Mouse (Mus musculus) left cerebral cortex, adult 18-20 months (tissue): ENCODE measurements at regions not wholly inside any gene's neighbourhood (a gene's known extent, or its start where the extent isn't known, plus 50 kb on each side); places are given as distances from the start of the nearest gene placed in this dataset.

Experiments
- DNase-seq, 2 experiments: peaks; one replicate each; pipeline ENCODE4 v3.0.0; 2021 to 2022; ENCODE audit warnings: low spot score in 2 of 2, mixed read lengths in 1 of 2

- no peak for DNase-seq
Measured at GRCm38 (mm10) chr5:119596994-119597391, 73.5 kb upstream of the Tbx3 start.

- no peak for DNase-seq
Measured at GRCm38 (mm10) chr5:119597530-119597929, 72.9 kb upstream of the Tbx3 start.

GRCm38 (mm10) chr5:119598166-119598565 is 72.3 kb upstream of the Tbx3 start:
- DNase-seq: no peak

GRCm38 (mm10) chr5:119601390-119601789 is 69.1 kb upstream of the Tbx3 start:
- no peak for DNase-seq

- DNase-seq: no peak
Measured at GRCm38 (mm10) chr5:119602001-119602400, 68.5 kb upstream of the Tbx3 start.

- DNase-seq: no peak
Measured at GRCm38 (mm10) chr5:119605444-119605843, 65.0 kb upstream of the Tbx3 start.

GRCm38 (mm10) chr5:119613413-119613812 is 57.1 kb upstream of the Tbx3 start:
- no peak for DNase-seq

- no peak for DNase-seq
Measured at GRCm38 (mm10) chr5:119613981-119614770, 56.3 kb upstream of the Tbx3 start.

GRCm38 (mm10) chr5:119615681-119616080 is 54.8 kb upstream of the Tbx3 start:
- no peak for DNase-seq

GRCm38 (mm10) chr5:119617856-119618255 is 52.6 kb upstream of the Tbx3 start:
- no peak for DNase-seq

GRCm38 (mm10) chr5:119619906-119620305 is 50.6 kb upstream of the Tbx3 start:
- no peak for DNase-seq
